Mouse (Mus musculus) intestine, embryonic 16.5 days (tissue): ENCODE results near the gene Fbxw17. TPM values are rescaled to one million over a fixed set of nuclear protein-coding genes. Genes with fewer than 3 reads are reported as not detected.
A peak's percentile ranks its signal among the peaks of the same experiment; 100 is the strongest.
"Not testable (repeated sequence)": the region's sequence is repeated elsewhere in the genome, so short reads cannot be mapped to it uniquely, and the experiment has no call there.

Source experiments
- ATAC-seq: fragments of 200-750 bp; cut with Nextera tagmentation; 2 replicates; pipeline ENCODE4 v1.8.0; 2017; ENCODE audit warnings: moderate TSS enrichment, moderate library complexity
- H3K27ac ChIP-seq: fragments of 300-500 bp; sonication (generic); 2 replicates; pipeline ENCODE4 v1.5.1; 2014; ENCODE audit warnings: mild to moderate bottlenecking, low read length
- H3K27me3 ChIP-seq: fragments of 300-500 bp; sonication (generic); replicated peaks from 2 replicates; pipeline ENCODE4 v1.6.1; 2014; ENCODE audit warnings: low read length, control low read depth, mixed read lengths; ENCODE audit not compliant: control insufficient read depth, insufficient read depth
- H3K36me3 ChIP-seq: fragments of 300-500 bp; sonication (generic); 2 replicates; pipeline ENCODE4 v1.6.1; 2014; ENCODE audit warnings: low read length, control low read depth; ENCODE audit not compliant: control insufficient read depth, insufficient read depth
- H3K4me1 ChIP-seq: fragments of 300-500 bp; sonication (generic); 2 replicates; pipeline ENCODE4 v1.6.1; 2014; ENCODE audit warnings: low read length, control low read depth, mixed read lengths; ENCODE audit not compliant: control insufficient read depth, insufficient read depth
- H3K4me2 ChIP-seq: fragments of 300-500 bp; sonication (generic); 2 replicates; pipeline ENCODE4 v1.6.1; 2014; ENCODE audit warnings: low read depth, low read length, control low read depth
- H3K4me3 ChIP-seq: fragments of 300-500 bp; sonication (generic); 2 replicates; pipeline ENCODE4 v1.5.1; 2014; ENCODE audit warnings: mild to moderate bottlenecking, low read length
- H3K9ac ChIP-seq: fragments of 300-500 bp; sonication (generic); 2 replicates; pipeline ENCODE4 v1.6.1; 2014; ENCODE audit warnings: low read depth, low read length
- H3K9me3 ChIP-seq: fragments of 300-500 bp; sonication (generic); 2 replicates; pipeline ENCODE4 v1.6.1; 2016; ENCODE audit warnings: low read length, control low read depth; ENCODE audit not compliant: control insufficient read depth
- WGBS: fragments of 180-500 bp; shearing (Covaris S2); extraction: QIAGEN DNeasy Blood & Tissue Kit; methylation state at CpG from one replicate; pipeline ENCODE4 v1.1.7; 2014; 5-methylcytosine and 5-hydroxymethylcytosine counted together
- polyA plus RNA-seq: library from polyadenylated mRNA; unstranded; fragments of >200 nt; fragmentation: Nextera tagmentation; extraction: Ambion mirVana; gene quantifications from 2 replicates; pipeline ENCODE4 v1.2.1, GENCODE M21; 2015

The Fbxw17 gene
- 22.0 and 22.9 TPM in 2 replicates for polyA plus RNA-seq

- peak within 1 kb of the TSS; percentile 87 for H3K9ac ChIP-seq
- H3K27ac ChIP-seq: peak within 1 kb of the TSS; percentile 39; the same call in 1 of the 2 replicates
- H3K4me1 ChIP-seq: no peaks in the 10 kb centered on the region; the same call in 1 of the 2 replicates
Measured at GRCm38 (mm10) chr13:50417389-50418183, at the start of gene Fbxw17. Gene Fbxw17 (plus strand): TSS chr13:50417864.

GRCm38 (mm10) chr13:50372934-50373705, 44.5 kb upstream of the Fbxw17 start:
- H3K9ac ChIP-seq, H3K4me3 ChIP-seq, H3K36me3 ChIP-seq, H3K4me2 ChIP-seq, H3K9me3 ChIP-seq, H3K4me1 ChIP-seq, H3K27me3 ChIP-seq, H3K27ac ChIP-seq, ATAC-seq: not testable (repeated sequence)
- WGBS: 81% methylated on average over 5 of the region's 5 CpGs

More at GRCm38 (mm10) chr13:50417389-50418183, at the start of gene Fbxw17:
- H3K4me3 ChIP-seq: peak within 1 kb of the TSS; percentile 82
- no peaks in the 10 kb centered on the region for H3K9me3 ChIP-seq
- H3K36me3 ChIP-seq: peaks cover 3% of the 10 kb centered on the region; the same call in 1 of the 2 replicates
- peak; percentile 97 for ATAC-seq
- H3K27me3 ChIP-seq: no peaks in the 10 kb centered on the region
- 12% methylated on average over 30 of the region's 35 CpGs for WGBS
- H3K4me2 ChIP-seq: peak within 1 kb of the TSS; percentile 74

- not testable (repeated sequence) for H3K4me3 ChIP-seq, H3K4me2 ChIP-seq, H3K27me3 ChIP-seq, H3K4me1 ChIP-seq, H3K9ac ChIP-seq, H3K36me3 ChIP-seq, H3K27ac ChIP-seq, H3K9me3 ChIP-seq, ATAC-seq
Measured at GRCm38 (mm10) chr13:50389146-50389545, 28.5 kb upstream of the Fbxw17 start.

- 39% methylated on average over 3 of the region's 3 CpGs for WGBS
- Histone ChIP-seq H3K36me3 (peaks cover 3% of the 10 kb centered on the region; the same call in 1 of the 2 replicates), H3K4me3 (peak overlapping the region; percentile 82), H3K9ac (peak overlapping the region; percentile 87), H3K9me3 (no peaks in the 10 kb centered on the region), H3K27ac (no peak overlapping the region), H3K27me3 (no peaks in the 10 kb centered on the region), H3K4me2 (peak overlapping the region; percentile 74), H3K4me1 (no peaks in the 10 kb centered on the region; the same call in 1 of the 2 replicates)
- no peak for ATAC-seq
Measured at GRCm38 (mm10) chr13:50418421-50418820, 757 bp downstream of the Fbxw17 start.

- H3K4me1 ChIP-seq: no peaks in the 10 kb centered on the region; the same call in 1 of the 2 replicates
- H3K9ac ChIP-seq: no peak overlapping the region
- H3K4me2 ChIP-seq: no peak overlapping the region
- no peak for ATAC-seq
- no peak overlapping the region for H3K4me3 ChIP-seq
- H3K36me3 ChIP-seq: peaks cover 15% of the 10 kb centered on the region; the same call in 1 of the 2 replicates
- no peak overlapping the region for H3K27ac ChIP-seq
- 86% methylated on average over 8 of the region's 8 CpGs for WGBS
- no peaks in the 10 kb centered on the region for H3K9me3 ChIP-seq
- no peaks in the 10 kb centered on the region for H3K27me3 ChIP-seq
Measured at GRCm38 (mm10) chr13:50423625-50424209, 6.1 kb downstream of the Fbxw17 start.

GRCm38 (mm10) chr13:50424517-50424916, 6.9 kb downstream of the Fbxw17 start:
- 93% methylated on average over 2 of the region's 2 CpGs for WGBS
- H3K36me3 ChIP-seq: peaks cover 15% of the 10 kb centered on the region; the same call in 1 of the 2 replicates

GRCm38 (mm10) chr13:50426686-50427085, 9.0 kb downstream of the Fbxw17 start:
- no peaks in the 10 kb centered on the region for H3K27me3 ChIP-seq
- H3K9me3 ChIP-seq: no peaks in the 10 kb centered on the region
- H3K4me1 ChIP-seq: no peaks in the 10 kb centered on the region
- 83% methylated on average over 4 of the region's 4 CpGs for WGBS
- no peak overlapping the region for H3K9ac ChIP-seq
- no peak overlapping the region for H3K27ac ChIP-seq
- no peak overlapping the region for H3K4me3 ChIP-seq
- peak; percentile 25; the same call in 1 of the 2 replicates for ATAC-seq
- H3K36me3 ChIP-seq: peaks cover 17% of the 10 kb centered on the region
- no peak overlapping the region for H3K4me2 ChIP-seq

More at GRCm38 (mm10) chr13:50424517-50424916, 6.9 kb downstream of the Fbxw17 start:
- H3K4me2 ChIP-seq: no peak overlapping the region
- no peak overlapping the region for H3K9ac ChIP-seq
- no peak overlapping the region for H3K27ac ChIP-seq
- H3K27me3 ChIP-seq: no peaks in the 10 kb centered on the region
- no peak overlapping the region for H3K4me3 ChIP-seq
- H3K9me3 ChIP-seq: no peaks in the 10 kb centered on the region
- no peaks in the 10 kb centered on the region for H3K4me1 ChIP-seq
- ATAC-seq: no peak

- Histone ChIP-seq H3K4me3 (no peak within 1 kb of the TSS), H3K36me3 (no peaks in the 10 kb centered on the region), H3K9me3 (no peaks in the 10 kb centered on the region), H3K9ac (no peak within 1 kb of the TSS), H3K4me2 (no peak within 1 kb of the TSS), H3K27me3 (no peaks in the 10 kb centered on the region), H3K27ac (no peak within 1 kb of the TSS), H3K4me1 (no peaks in the 10 kb centered on the region)
- no peak for ATAC-seq
- 82% methylated on average over 2 of the region's 2 CpGs for whole genome bisulfite sequencing
Measured at GRCm38 (mm10) chr13:50443812-50444211, 26.1 kb downstream of the Fbxw17 start, which contains the start of gene Gm47429. Gene Gm47429 (minus strand): TSS chr13:50443912.

- H3K4me3 ChIP-seq: no peak overlapping the region
- H3K27me3 ChIP-seq: no peaks in the 10 kb centered on the region
- no peak overlapping the region for H3K4me2 ChIP-seq
- no peak overlapping the region for H3K27ac ChIP-seq
- H3K9ac ChIP-seq: no peak overlapping the region
- H3K9me3 ChIP-seq: no peaks in the 10 kb centered on the region
- ATAC-seq: no peak
- no peaks in the 10 kb centered on the region for H3K4me1 ChIP-seq
- 62% methylated on average over 4 of the region's 4 CpGs for WGBS
- no peaks in the 10 kb centered on the region for H3K36me3 ChIP-seq
Measured at GRCm38 (mm10) chr13:50445261-50445660, 27.6 kb downstream of the Fbxw17 start.
